Mouse (Mus musculus) MEL (cell line): ENCODE results near the gene Btk. TPM values are rescaled to one million over a fixed set of nuclear protein-coding genes. Genes with fewer than 3 reads are reported as not detected.

Experiments
- DNase-seq: peaks from one replicate; pipeline ENCODE4 v3.0.0; 2011; ENCODE audit warnings: low read depth, low spot score
- H3K27ac ChIP-seq: 2 replicates; pipeline ENCODE4 v1.5.1; 2012; ENCODE audit warnings: low read depth, mild to moderate bottlenecking, control low read depth, low read length, moderate library complexity; ENCODE audit not compliant: control insufficient read depth
- H3K27me3 ChIP-seq, 2 experiments: fragments of 150-350 bp in 1 of 2; sonication (generic) in 1 of 2; 2 replicates each; pipeline ENCODE4 v1.6.1; 2012; ENCODE audit warnings: low read length in 2 of 2, mild to moderate bottlenecking in 2 of 2, improper control_type of control experiment in 1 of 2, moderate library complexity in 1 of 2; ENCODE audit not compliant: insufficient read depth in 2 of 2, control insufficient read depth in 1 of 2
- H3K36me3 ChIP-seq, 2 experiments: 2 replicates each; pipeline ENCODE4 v1.6.1; 2012 to 2014; ENCODE audit warnings: low read length in 2 of 2, improper control_type of control experiment in 1 of 2, inconsistent platforms in 1 of 2, mild to moderate bottlenecking in 1 of 2; ENCODE audit not compliant: insufficient read depth in 2 of 2, control insufficient read depth in 1 of 2
- H3K4me1 ChIP-seq, 2 experiments: fragments of 150-350 bp in 1 of 2; sonication (generic) in 1 of 2; 2 replicates each; pipeline ENCODE4 v1.6.1; 2012; ENCODE audit warnings: low read length in 2 of 2, improper control_type of control experiment in 1 of 2, mild to moderate bottlenecking in 1 of 2; ENCODE audit not compliant: insufficient read depth in 2 of 2, control insufficient read depth in 1 of 2
- H3K4me3 ChIP-seq, 2 experiments: fragments of 150-350 bp in 1 of 2; sonication (generic) in 1 of 2; 2 replicates each; pipeline ENCODE4 v1.5.1; 2012; ENCODE audit warnings: low read depth in 2 of 2, low read length in 2 of 2, mild to moderate bottlenecking in 2 of 2, moderate library complexity in 2 of 2, control low read depth in 1 of 2, improper control_type of control experiment in 1 of 2; ENCODE audit not compliant: control insufficient read depth in 1 of 2, insufficient read depth in 1 of 2
- H3K79me2 ChIP-seq: 2 replicates; pipeline ENCODE4 v1.6.1; 2012; ENCODE audit warnings: mild to moderate bottlenecking, low read length, moderate library complexity; ENCODE audit not compliant: control insufficient read depth, poor library complexity, insufficient read depth
- H3K9ac ChIP-seq: 2 replicates; pipeline ENCODE4 v1.6.1; 2012; ENCODE audit warnings: low read depth, mild to moderate bottlenecking, control low read depth, low read length, moderate library complexity; ENCODE audit not compliant: control insufficient read depth, poor library complexity, severe bottlenecking
- H3K9me3 ChIP-seq: fragments of 150-350 bp; sonication (generic); replicated peaks from 2 replicates; pipeline ENCODE4 v1.6.1; 2012; ENCODE audit warnings: mild to moderate bottlenecking, low read length, improper control_type of control experiment, moderate library complexity; ENCODE audit not compliant: insufficient read depth
- BHLHE40 ChIP-seq: IDR thresholded peaks from 2 replicates; pipeline ENCODE4 v1.6.1; 2012; ENCODE audit warnings: low read depth, mild to moderate bottlenecking, inconsistent platforms, low read length, improper control_type of control experiment, borderline replicate concordance
- CHD2 ChIP-seq: IDR thresholded peaks from 2 replicates; pipeline ENCODE4 v1.6.1; 2011; ENCODE audit warnings: low read length, improper control_type of control experiment
- CTCF ChIP-seq, 3 experiments: IDR thresholded peaks in 2 of 3; conservative IDR thresholded peaks in 1 of 3; 2 replicates each; pipeline ENCODE4 v1.5.1; 2011 to 2012; ENCODE audit warnings: low read length in 3 of 3, low read depth in 2 of 3, mild to moderate bottlenecking in 2 of 3, improper control_type of control experiment in 1 of 3, inconsistent platforms in 1 of 3, mixed read lengths in 1 of 3, moderate library complexity in 1 of 3; ENCODE audit not compliant: control insufficient read depth in 1 of 3, insufficient read depth in 1 of 3, poor library complexity in 1 of 3, severe bottlenecking in 1 of 3
- GATA1 ChIP-seq: IDR thresholded peaks from 2 replicates; pipeline ENCODE4 v1.6.1; 2011; ENCODE audit warnings: low read depth, low read length, improper control_type of control experiment
- JUND ChIP-seq: IDR thresholded peaks from 2 replicates; pipeline ENCODE4 v1.6.1; 2011; ENCODE audit warnings: low read depth, mild to moderate bottlenecking, improper control_type of control experiment, low read length
- KAT2A ChIP-seq: conservative IDR thresholded peaks from 2 replicates; pipeline ENCODE4 v1.6.1; 2012; ENCODE audit warnings: low read depth, low read length, improper control_type of control experiment, inconsistent platforms
- MAZ ChIP-seq: IDR thresholded peaks from 2 replicates; pipeline ENCODE4 v1.6.1; 2012; ENCODE audit warnings: low read depth, mild to moderate bottlenecking, inconsistent platforms, low read length, improper control_type of control experiment
- MXI1 ChIP-seq: IDR thresholded peaks from 2 replicates; pipeline ENCODE4 v1.6.1; 2011; ENCODE audit warnings: mild to moderate bottlenecking, low read depth, low read length, improper control_type of control experiment
- MYB ChIP-seq: IDR thresholded peaks from 2 replicates; pipeline ENCODE4 v1.6.1; 2011; ENCODE audit warnings: mild to moderate bottlenecking, low read depth, low read length, improper control_type of control experiment
- MYC ChIP-seq: IDR thresholded peaks from 2 replicates; pipeline ENCODE4 v1.6.1; 2011; ENCODE audit warnings: low read depth, mild to moderate bottlenecking, low read length, improper control_type of control experiment, moderate library complexity
- NELFE ChIP-seq: IDR thresholded peaks from 2 replicates; pipeline ENCODE4 v1.6.1; 2011; ENCODE audit warnings: low read depth, low read length, improper control_type of control experiment
- NRF1 ChIP-seq: IDR thresholded peaks from 2 replicates; pipeline ENCODE4 v1.6.1; 2014; ENCODE audit warnings: low read depth, mild to moderate bottlenecking, inconsistent platforms, low read length, improper control_type of control experiment, moderate library complexity; ENCODE audit not compliant: poor library complexity, insufficient read depth, severe bottlenecking
- POLR2A ChIP-seq, 2 experiments: IDR thresholded peaks; 2 replicates each; pipeline ENCODE4 v1.6.1; 2011 to 2012; ENCODE audit warnings: low read length in 2 of 2, mild to moderate bottlenecking in 2 of 2, control low read depth in 1 of 2, improper control_type of control experiment in 1 of 2, low read depth in 1 of 2, moderate library complexity in 1 of 2; ENCODE audit not compliant: control insufficient read depth in 1 of 2, insufficient read depth in 1 of 2, poor library complexity in 1 of 2
- POLR2AphosphoS2 ChIP-seq: IDR thresholded peaks from 2 replicates; pipeline ENCODE4 v1.6.1; 2011; ENCODE audit warnings: low read length, improper control_type of control experiment
- SMC3 ChIP-seq: IDR thresholded peaks from 2 replicates; pipeline ENCODE4 v1.6.1; 2011; ENCODE audit warnings: low read depth, low read length, improper control_type of control experiment
- TBP ChIP-seq: IDR thresholded peaks from 2 replicates; pipeline ENCODE4 v1.8.0; 2011; ENCODE audit warnings: low read depth, low read length, improper control_type of control experiment
- TCF12 ChIP-seq: IDR thresholded peaks from 2 replicates; pipeline ENCODE4 v1.6.1; 2014; ENCODE audit warnings: low read depth, mild to moderate bottlenecking, inconsistent platforms, low read length, improper control_type of control experiment, moderate library complexity
- UBTF ChIP-seq: IDR thresholded peaks from 2 replicates; pipeline ENCODE4 v1.6.1; 2012; ENCODE audit warnings: low read depth, mild to moderate bottlenecking, inconsistent platforms, low read length, improper control_type of control experiment, moderate library complexity, borderline replicate concordance; ENCODE audit not compliant: insufficient read depth
- USF1 ChIP-seq: IDR thresholded peaks from 2 replicates; pipeline ENCODE4 v1.6.1; 2014; ENCODE audit warnings: low read depth, mild to moderate bottlenecking, inconsistent platforms, low read length, improper control_type of control experiment, moderate library complexity
- USF2 ChIP-seq, 2 experiments: IDR thresholded peaks; 2 replicates each; pipeline ENCODE4 v1.6.1; 2011 to 2012; ENCODE audit warnings: improper control_type of control experiment in 2 of 2, low read length in 2 of 2, borderline replicate concordance in 1 of 2, inconsistent platforms in 1 of 2, low read depth in 1 of 2, mild to moderate bottlenecking in 1 of 2; ENCODE audit not compliant: insufficient read depth in 1 of 2
- ZC3H11A ChIP-seq: IDR thresholded peaks from 2 replicates; pipeline ENCODE4 v1.6.1; 2012; ENCODE audit warnings: low read depth, mild to moderate bottlenecking, inconsistent platforms, low read length, improper control_type of control experiment
- ZKSCAN1 ChIP-seq: IDR thresholded peaks from 2 replicates; pipeline ENCODE4 v1.6.1; 2012; ENCODE audit warnings: low read depth, mild to moderate bottlenecking, inconsistent platforms, low read length, improper control_type of control experiment, moderate library complexity
- ZNF384 ChIP-seq: IDR thresholded peaks from 2 replicates; pipeline ENCODE4 v1.6.1; 2012; ENCODE audit warnings: low read depth, mild to moderate bottlenecking, inconsistent platforms, low read length, improper control_type of control experiment
- polyA plus RNA-seq, 2 experiments: library from polyadenylated mRNA; stranded (reverse) in 1 of 2; unstranded in 1 of 2; fragments of >175 nt in 1 of 2; fragments of >200 nt in 1 of 2; gene quantifications; 2 replicates each; pipeline versions ENCODE4 v1.2.1 to v1.2.4; 2012; ENCODE audit warnings: low replicate concordance in 2 of 2, low read depth in 1 of 2; ENCODE audit not compliant: insufficient read length in 2 of 2, insufficient read depth in 1 of 2, missing spikeins in 1 of 2
- total RNA-seq: library from RNA; depleted of rRNA; stranded (reverse); fragments of 300-350 nt; gene quantifications from 2 replicates; pipeline ENCODE4 v1.2.3, GENCODE M21; 2012

Gene Btk
- total and polyA plus RNA-seq, 3 experiments = 137 to 327 (median 291) TPM

DNA sequence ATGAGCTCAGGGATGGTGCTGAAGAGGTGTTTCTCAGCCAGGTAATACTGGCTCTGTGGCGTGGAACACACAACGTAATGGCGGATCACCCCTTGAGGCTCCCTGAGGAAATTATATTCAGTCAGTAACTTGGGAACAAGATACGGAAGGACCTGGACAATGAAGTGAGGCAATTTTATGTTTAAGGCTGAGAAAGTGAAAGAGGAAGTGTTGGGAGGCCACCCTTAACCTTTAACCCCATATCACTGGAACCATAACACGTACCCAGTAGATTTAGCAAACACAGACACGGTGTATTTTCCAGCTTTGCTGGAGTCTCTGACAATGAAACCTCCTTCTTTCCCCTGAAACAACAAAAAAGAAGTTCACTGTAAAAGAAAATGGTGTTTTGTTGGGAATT, 28.9 kb downstream of the Btk start:
- Histone ChIP-seq H3K79me2 (no peaks in the 10 kb centered on the region), H3K4me1 (peaks cover 0 to 4% of the 10 kb centered on the region in 2 experiments; a peak in 1 of 4 replicates), H3K9me3 (no peaks in the 10 kb centered on the region), H3K4me3 (no peak overlapping the region), H3K36me3 (peaks cover 12 to 66% of the 10 kb centered on the region in 2 experiments), H3K27ac (no peak overlapping the region), H3K27me3 (no peaks in the 10 kb centered on the region), H3K9ac (no peak overlapping the region)
- DNase-seq = no peak
- TF ChIP-seq JUND (no peak), MYB (no peak), POLR2A (IDR thresholded peaks at IDR 0.05; ENCODE audit: control insufficient read depth in 1 of 2, insufficient read depth in 1 of 2, low read depth in 1 of 2, low read length in 2 of 2, poor library complexity in 1 of 2) (no peak), CTCF (IDR thresholded peaks at IDR 0.05 in 2 of 3, conservative IDR thresholded peaks at IDR 0.05 in 1 of 3; ENCODE audit: control insufficient read depth in 1 of 3, insufficient read depth in 1 of 3, low read depth in 2 of 3, low read length in 3 of 3, poor library complexity in 1 of 3, severe bottlenecking in 1 of 3) (no peak), MAZ (no peak), ZNF384 (no peak), ZC3H11A (no peak), MXI1 (no peak), SMC3 (no peak), TCF12 (no peak), USF1 (no peak), TBP (no peak), ZKSCAN1 (no peak), CHD2 (no peak)

DNA sequence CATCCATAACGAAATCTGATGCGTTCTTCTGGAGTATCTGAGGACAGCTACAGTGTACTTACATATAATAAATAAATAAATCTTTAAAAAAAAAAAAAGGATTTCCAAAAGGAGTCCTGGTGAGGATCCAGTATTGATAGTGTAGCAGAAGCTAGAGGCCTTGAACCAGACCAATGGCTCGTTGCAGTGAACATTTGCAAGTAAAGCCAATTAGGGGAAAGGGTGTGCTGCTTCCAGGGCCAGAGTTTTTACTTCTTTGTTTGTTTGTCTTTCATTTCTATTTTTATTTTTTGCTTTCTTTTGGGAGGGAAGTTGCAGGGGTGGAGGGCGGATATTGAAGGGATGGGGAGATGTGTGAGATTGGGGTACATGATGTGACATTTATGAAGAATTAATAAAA, 30.0 kb downstream of the Btk start:
- Histone ChIP-seq H3K9ac (no peak overlapping the region), H3K27me3 (no peaks in the 10 kb centered on the region), H3K4me1 (peaks cover 0 to 4% of the 10 kb centered on the region in 2 experiments; a peak in 1 of 4 replicates), H3K36me3 (peaks cover 11 to 65% of the 10 kb centered on the region in 2 experiments), H3K27ac (no peak overlapping the region), H3K79me2 (no peaks in the 10 kb centered on the region; the same call in 1 of the 2 replicates), H3K9me3 (no peaks in the 10 kb centered on the region), H3K4me3 (no peak overlapping the region)
- DNase-seq = no peak
- TF ChIP-seq GATA1 (no peak), BHLHE40 (no peak), MYB (no peak), USF2 (IDR thresholded peaks at IDR 0.05; ENCODE audit: borderline replicate concordance in 1 of 2, insufficient read depth in 1 of 2, low read depth in 1 of 2, low read length in 2 of 2) (no peak), NELFE (no peak), NRF1 (no peak), KAT2A (no peak), UBTF (no peak), POLR2AphosphoS2 (no peak), MYC (no peak), TBP (no peak)
